Mouse (Mus musculus) small intestine, adult 2 months (tissue): ENCODE results near the gene Socs3. TPM values are rescaled to one million over a fixed set of nuclear protein-coding genes. Genes with fewer than 3 reads are reported as not detected.

ENCODE experiments used
- H3K27ac ChIP-seq: fragments of 200-500 bp; 2 replicates; pipeline ENCODE4 v1.5.1; 2012; ENCODE audit warnings: low read depth, low read length, control low read depth, inconsistent platforms; ENCODE audit not compliant: insufficient read depth
- H3K27me3 ChIP-seq: fragments of 200-500 bp; 2 replicates; pipeline ENCODE4 v1.6.1; 2012; ENCODE audit warnings: mild to moderate bottlenecking, moderate library complexity, low read length, inconsistent platforms; ENCODE audit not compliant: control insufficient read depth, insufficient read depth
- H3K36me3 ChIP-seq: fragments of 200-500 bp; 2 replicates; pipeline ENCODE4 v1.6.1; 2012; ENCODE audit warnings: mild to moderate bottlenecking, low read length, control low read depth, inconsistent platforms; ENCODE audit not compliant: control insufficient read depth, insufficient read depth
- H3K4me1 ChIP-seq: fragments of 200-500 bp; 2 replicates; pipeline ENCODE4 v1.6.1; 2012; ENCODE audit warnings: low read length, inconsistent platforms, mixed read lengths; ENCODE audit not compliant: control insufficient read depth, insufficient read depth, insufficient read length
- H3K4me3 ChIP-seq: fragments of 200-500 bp; 2 replicates; pipeline ENCODE4 v1.5.1; 2012; ENCODE audit warnings: low read depth, mild to moderate bottlenecking, control low read depth, inconsistent platforms, low read length, moderate library complexity
- CTCF ChIP-seq: fragments of 200-500 bp; IDR thresholded peaks from 2 replicates; pipeline ENCODE4 v1.5.1; 2012; ENCODE audit warnings: low read depth, mild to moderate bottlenecking, control low read depth, inconsistent platforms, low read length, moderate library complexity, mixed read lengths; ENCODE audit not compliant: insufficient replicate concordance, insufficient read length; ENCODE audit errors: extremely low read depth
- POLR2A ChIP-seq: fragments of 200-500 bp; IDR thresholded peaks from 2 replicates; pipeline ENCODE4 v1.6.1; 2012; ENCODE audit warnings: low read depth, mild to moderate bottlenecking, control low read depth, inconsistent platforms, low read length, moderate library complexity
- WGBS: fragments of 180-500 bp; shearing (Covaris S2); methylation state at CpG from one replicate; pipeline ENCODE4 v1.1.7; 2018; 5-methylcytosine and 5-hydroxymethylcytosine counted together
- polyA plus RNA-seq: library from polyadenylated mRNA; depleted of rRNA; stranded (reverse); fragments of >200 nt; gene quantifications from 2 replicates; pipeline ENCODE4 v1.2.3, GENCODE M21; 2012

Socs3 gene
- polyA plus RNA-seq, 1 experiment: 47.2 TPM

DNA sequence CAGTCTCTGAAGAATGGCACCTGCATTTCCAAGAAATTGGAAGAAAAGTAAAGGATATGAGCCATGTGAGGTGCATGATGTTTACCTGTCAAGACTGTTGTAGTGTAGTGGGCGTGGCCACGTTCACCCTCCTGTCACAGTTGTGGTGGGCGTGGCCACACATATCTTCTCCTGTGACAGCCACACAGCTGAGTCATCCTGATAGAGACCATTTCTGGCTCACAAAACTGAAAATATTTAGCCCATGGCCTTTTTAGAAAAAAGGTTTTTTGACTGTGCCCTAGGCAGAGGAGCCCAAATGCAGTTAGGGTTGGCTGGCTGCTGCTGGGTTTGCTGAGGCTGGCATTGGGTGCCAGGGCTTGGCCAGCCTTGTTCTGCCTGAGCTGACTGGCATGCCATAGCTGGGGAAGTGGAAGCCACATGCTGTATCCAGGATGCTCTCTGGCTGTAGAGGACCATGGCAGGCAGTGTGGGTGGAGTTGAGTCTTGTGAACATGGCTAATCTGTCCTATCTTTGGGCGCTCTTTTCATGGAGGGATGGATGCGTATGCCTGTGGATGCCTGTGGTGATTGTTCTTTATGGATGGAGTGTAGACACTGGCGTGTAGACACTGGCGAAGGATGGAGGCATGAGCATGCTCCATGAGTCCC, 30.8 kb upstream of the Socs3 start:
- H3K27me3 ChIP-seq: no peaks in the 10 kb centered on the region
- peaks cover 35% of the 10 kb centered on the region for H3K4me1 ChIP-seq
- WGBS: 77% methylated on average over 7 of the region's 7 CpGs
- TF ChIP-seq POLR2A: no peak
- no peak for TF ChIP-seq CTCF
- H3K36me3 ChIP-seq: peaks cover 45% of the 10 kb centered on the region
- peak overlapping the region; percentile 78; the same call in 1 of the 2 replicates for H3K27ac ChIP-seq
- H3K4me3 ChIP-seq: no peak overlapping the region

DNA sequence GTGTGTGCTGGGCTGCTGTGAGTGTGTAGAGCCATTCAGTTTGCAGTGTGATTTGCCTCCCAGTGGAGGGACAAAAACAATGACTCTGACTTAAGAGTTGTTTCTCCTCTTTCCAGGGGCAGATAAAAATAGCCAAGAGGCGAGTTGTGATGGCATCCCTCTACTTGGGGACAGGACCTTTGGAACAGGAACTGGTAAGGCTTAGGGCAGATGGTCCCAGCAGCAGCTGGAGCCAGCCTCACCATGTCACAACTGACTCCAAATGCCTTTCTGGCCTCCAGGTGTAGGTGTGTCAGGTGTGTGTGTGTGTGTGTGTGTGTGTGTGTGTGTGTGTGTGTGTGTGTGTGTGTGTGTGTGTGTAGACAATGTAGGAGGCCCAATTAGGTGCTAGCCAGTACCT, 30.2 kb upstream of the Socs3 start:
- Histone ChIP-seq H3K36me3 (peaks cover 39% of the 10 kb centered on the region), H3K4me1 (peaks cover 41% of the 10 kb centered on the region), H3K27me3 (no peaks in the 10 kb centered on the region)

DNA sequence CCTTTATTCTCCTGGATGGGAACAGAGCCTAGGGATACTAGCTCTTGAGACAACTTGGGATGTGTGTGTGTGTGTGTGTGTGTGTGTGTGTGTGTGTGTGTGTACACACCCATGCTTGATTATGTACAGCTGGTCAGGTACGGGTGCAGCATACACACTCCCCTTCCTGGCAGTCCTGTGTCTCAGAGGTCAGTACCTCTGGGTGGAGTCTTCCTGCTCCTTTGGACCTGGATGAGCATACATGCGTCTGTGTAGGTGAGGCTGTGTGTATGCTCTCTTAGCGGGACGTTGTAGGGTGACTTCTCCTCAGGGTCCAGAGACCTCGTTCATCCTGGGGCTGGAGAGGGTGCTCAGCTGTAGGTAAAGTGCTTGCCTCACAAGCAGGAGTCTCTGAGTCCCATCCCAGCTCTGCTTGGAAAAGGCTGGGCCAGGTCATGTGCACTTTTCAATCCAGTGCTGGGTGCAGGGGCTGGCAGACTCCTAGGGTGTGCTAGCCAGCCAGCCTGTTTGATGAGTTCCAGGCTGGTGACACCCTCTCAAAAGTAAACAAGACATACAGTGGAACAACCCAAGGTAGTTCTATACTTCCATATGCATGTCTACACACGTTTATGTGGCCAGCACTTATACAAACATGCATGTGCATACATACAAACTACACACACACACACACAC, 29.6 kb upstream of the Socs3 start:
- H3K27me3 ChIP-seq: no peaks in the 10 kb centered on the region
- H3K36me3 ChIP-seq: peaks cover 36% of the 10 kb centered on the region
- no peak overlapping the region for H3K4me3 ChIP-seq
- no peak for TF ChIP-seq POLR2A
- no peak for TF ChIP-seq CTCF
- H3K27ac ChIP-seq: peak overlapping the region; percentile 78
- peaks cover 46% of the 10 kb centered on the region for H3K4me1 ChIP-seq
- WGBS: 17% methylated on average over 6 of the region's 6 CpGs

More for the DNA sequence above, 30.2 kb upstream of the Socs3 start:
- 35% methylated on average over 1 of the region's 1 CpGs for WGBS
- no peak overlapping the region for H3K4me3 ChIP-seq
- H3K27ac ChIP-seq: peak overlapping the region; percentile 78
- no peak for TF ChIP-seq CTCF
- no peak for TF ChIP-seq POLR2A

DNA sequence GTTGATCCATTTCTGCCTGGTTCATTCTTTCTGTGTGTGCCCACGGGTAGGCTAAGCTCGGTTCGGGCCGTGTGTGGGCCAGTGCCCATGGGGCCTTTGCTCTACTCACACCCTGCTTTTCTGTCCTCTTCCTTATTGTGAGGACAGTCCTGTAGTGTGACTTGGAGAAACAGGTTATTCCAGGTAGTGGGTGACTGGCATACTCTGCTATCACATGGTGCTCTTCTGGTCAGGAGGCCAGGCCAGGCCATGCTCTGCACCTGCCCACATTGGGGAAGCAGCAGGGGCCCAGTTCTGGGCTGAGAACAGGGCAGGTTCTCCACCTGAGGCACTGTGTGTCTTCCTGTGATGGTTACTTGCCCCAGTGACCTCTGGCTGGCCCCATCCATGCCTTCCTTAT, 28.5 kb upstream of the Socs3 start:
- TF ChIP-seq POLR2A (no peak), CTCF (no peak)
- Histone ChIP-seq H3K27me3 (no peaks in the 10 kb centered on the region), H3K4me3 (no peak overlapping the region), H3K4me1 (peaks cover 56% of the 10 kb centered on the region), H3K36me3 (peaks cover 26% of the 10 kb centered on the region), H3K27ac (peak overlapping the region; percentile 78)
- 53% methylated on average over 4 of the region's 4 CpGs for WGBS

DNA sequence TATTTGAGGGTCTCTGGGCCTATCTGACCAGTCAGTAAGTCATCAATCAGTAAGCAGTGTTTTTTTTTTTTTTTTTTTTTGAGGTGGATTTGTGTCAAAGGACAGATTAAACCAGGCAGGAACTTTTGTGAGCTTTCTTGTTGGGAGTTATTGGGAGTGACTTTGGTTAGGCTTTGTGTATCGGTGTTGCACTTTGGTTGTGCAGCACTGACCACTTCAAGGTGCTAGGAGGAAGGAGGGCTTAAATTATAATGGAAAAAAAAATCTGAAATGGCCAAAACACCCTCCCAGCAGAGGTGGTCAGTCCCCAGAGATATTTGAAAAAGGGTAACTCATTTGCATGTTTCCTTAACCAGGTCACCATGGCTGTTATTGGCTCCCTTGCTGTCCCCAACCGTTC, 27.2 kb upstream of the Socs3 start:
- no peak for TF ChIP-seq CTCF
- TF ChIP-seq POLR2A: no peak
- WGBS: 91% methylated on average over 2 of the region's 2 CpGs
- Histone ChIP-seq H3K27ac (no peak overlapping the region), H3K27me3 (no peaks in the 10 kb centered on the region), H3K4me3 (no peak overlapping the region), H3K4me1 (peaks cover 68% of the 10 kb centered on the region), H3K36me3 (peaks cover 16% of the 10 kb centered on the region)

DNA sequence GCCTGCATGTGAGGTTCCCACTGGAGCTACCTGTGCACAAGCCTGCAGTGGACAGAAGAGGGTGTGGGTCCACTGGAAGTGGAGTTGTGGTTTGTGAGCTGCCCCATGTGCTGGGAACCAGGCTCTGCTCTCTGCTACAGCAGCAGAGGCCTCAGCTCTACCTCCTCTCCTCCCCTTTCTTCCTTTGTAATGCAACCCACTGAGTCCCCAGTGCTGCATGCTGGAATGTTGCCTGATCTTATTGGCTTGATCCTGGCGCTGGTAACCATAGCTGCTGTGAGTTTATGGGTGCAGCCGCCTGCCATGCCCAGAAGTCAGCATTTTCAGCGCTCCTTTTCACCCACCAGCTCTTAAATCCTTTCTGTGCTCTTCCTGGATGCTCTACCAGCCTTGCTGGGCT, 26.2 kb upstream of the Socs3 start:
- H3K27ac ChIP-seq: no peak overlapping the region
- 72% methylated on average over 3 of the region's 3 CpGs for WGBS
- peaks cover 6% of the 10 kb centered on the region for H3K36me3 ChIP-seq
- TF ChIP-seq POLR2A (no peak), CTCF (no peak)
- peaks cover 71% of the 10 kb centered on the region for H3K4me1 ChIP-seq
- no peak overlapping the region for H3K4me3 ChIP-seq
- no peaks in the 10 kb centered on the region for H3K27me3 ChIP-seq

DNA sequence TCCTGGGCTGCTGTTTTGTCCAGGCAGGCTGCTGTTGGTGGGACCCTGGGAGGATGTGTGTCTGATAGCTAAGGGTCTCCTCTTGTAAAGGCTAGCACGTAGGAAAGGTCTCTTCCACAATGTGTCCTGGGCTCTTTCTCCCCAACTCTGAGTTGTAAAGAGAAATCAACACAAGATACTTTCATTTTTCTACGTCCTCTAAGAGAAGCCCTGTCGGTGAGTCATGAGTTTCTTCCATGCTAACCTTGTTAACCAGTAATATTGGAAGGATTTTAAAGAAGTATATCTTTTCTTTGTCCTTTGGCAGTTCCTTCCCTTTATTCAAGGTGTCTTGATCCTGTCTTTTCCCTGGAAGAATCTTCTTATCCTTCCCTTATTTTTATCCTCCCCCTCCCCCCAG, 25.8 kb upstream of the Socs3 start:
- WGBS: 63% methylated on average over 3 of the region's 3 CpGs
- no peak overlapping the region for H3K4me3 ChIP-seq
- peaks cover 1% of the 10 kb centered on the region; the same call in 1 of the 2 replicates for H3K36me3 ChIP-seq
- TF ChIP-seq POLR2A (no peak), CTCF (no peak)
- no peaks in the 10 kb centered on the region for H3K27me3 ChIP-seq
- peaks cover 67% of the 10 kb centered on the region for H3K4me1 ChIP-seq
- H3K27ac ChIP-seq: 0 out of 2 replicates have a peak overlapping the region, but pooled peaks have one; percentile 7

DNA sequence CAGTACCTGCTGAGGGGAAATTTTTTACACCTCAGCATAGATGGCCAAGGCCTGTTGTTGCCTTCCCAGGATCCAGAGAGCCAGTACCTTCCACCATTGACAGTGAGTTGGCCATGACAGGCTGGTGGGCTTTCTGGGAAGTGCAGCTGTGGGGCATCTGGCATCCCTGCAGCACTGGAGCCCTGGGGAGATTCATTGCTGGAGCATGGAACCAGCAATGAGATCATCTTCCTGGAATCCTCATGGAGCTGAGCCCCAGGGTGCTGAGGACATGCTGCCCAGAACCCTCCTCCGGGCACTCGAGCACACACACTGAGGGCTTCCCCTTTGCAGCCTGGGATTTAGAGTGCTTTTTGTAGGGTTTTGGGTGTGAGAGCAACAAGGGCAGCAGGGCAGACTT, 25.4 kb upstream of the Socs3 start:
- Histone ChIP-seq H3K36me3 (peaks cover 1% of the 10 kb centered on the region; the same call in 1 of the 2 replicates), H3K4me1 (peaks cover 68% of the 10 kb centered on the region), H3K4me3 (no peak overlapping the region), H3K27ac (0 out of 2 replicates have a peak overlapping the region, but pooled peaks have one; percentile 7), H3K27me3 (no peaks in the 10 kb centered on the region)
- WGBS: 76% methylated on average over 2 of the region's 2 CpGs
- TF ChIP-seq CTCF: no peak
- TF ChIP-seq POLR2A: no peak
